Mouse (Mus musculus) duodenum, adult 2 months (tissue): ENCODE measurements around the gene Atat1. TPM values are rescaled to one million over a fixed set of nuclear protein-coding genes. Genes with fewer than 3 reads are reported as not detected.

ENCODE experiments used
- polyA plus RNA-seq: library from polyadenylated mRNA; depleted of rRNA; stranded (reverse); fragments of >200 nt; gene quantifications from 2 replicates; pipeline ENCODE4 v1.2.3, GENCODE M21; 2012; ENCODE audit warnings: low replicate concordance; rRNA removed

The Atat1 gene
- polyA plus RNA-seq, result 47.1 and 64.0 TPM in 2 replicates

GRCm38 (mm10) chr17:35909919-35910369, at the start of gene Atat1:
TSS of gene Atat1 (minus strand) at chr17:35910075.

GRCm38 (mm10) chr17:35916297-35917142, 6.6 kb upstream of the Atat1 start, which contains the start of the genes Mrps18b and Ppp1r10:
TSS of gene Mrps18b (minus strand) at chr17:35916389.
TSS of gene Ppp1r10 (plus strand) at chr17:35916434.

DNA sequence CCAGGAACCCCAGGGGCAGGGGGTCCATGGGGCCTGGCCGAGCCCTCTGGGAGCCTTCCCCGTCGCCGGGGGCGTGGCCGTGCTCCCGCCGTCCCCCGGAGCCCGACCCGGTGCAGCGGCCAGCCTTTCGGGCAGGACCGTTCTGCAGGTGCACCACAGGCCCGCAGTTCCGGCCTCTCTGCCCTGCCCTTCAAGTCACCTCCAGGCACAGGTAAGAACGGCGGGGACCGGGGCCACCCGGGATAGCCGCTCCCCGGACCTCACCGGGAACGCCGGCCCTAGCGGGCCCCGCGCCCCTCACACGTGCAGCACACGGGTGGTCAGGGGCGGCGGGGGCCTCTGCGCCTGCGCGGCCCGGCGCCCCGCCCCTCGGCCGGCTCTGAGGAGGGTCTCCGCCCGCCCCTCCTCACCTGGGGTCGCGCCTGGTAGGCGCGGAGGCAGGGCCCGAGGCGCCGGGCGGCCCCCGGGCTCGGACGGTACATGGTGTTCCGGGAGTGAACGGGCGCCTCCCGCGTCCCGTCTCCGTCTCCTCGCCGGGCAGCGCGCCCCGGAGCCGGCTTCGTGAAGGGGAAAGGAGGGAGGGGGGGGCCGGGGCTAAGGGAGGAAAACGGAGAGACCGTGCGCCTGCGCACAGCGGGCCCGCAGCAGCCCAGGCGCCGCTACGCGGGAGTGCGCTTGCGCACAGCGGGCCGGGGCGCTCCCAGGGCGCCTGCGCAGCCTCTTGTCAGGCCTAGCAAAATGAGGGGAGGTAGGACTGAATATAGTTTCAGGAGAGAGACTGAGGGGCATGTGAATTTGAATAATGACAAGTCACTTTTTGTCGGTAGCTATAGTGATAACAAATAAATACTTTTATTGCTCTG, 12.9 kb downstream of the Atat1 start, which contains the start of gene 2310061I04Rik:
2310061I04Rik (minus strand) TSS at position 651 of the 863 bp plus-strand sequence.

GRCm38 (mm10) chr17:35879245-35880057, 30.4 kb downstream of the Atat1 start, which contains the start of gene Dhx16:
TSS of gene Dhx16 (plus strand) at chr17:35879819.

DNA sequence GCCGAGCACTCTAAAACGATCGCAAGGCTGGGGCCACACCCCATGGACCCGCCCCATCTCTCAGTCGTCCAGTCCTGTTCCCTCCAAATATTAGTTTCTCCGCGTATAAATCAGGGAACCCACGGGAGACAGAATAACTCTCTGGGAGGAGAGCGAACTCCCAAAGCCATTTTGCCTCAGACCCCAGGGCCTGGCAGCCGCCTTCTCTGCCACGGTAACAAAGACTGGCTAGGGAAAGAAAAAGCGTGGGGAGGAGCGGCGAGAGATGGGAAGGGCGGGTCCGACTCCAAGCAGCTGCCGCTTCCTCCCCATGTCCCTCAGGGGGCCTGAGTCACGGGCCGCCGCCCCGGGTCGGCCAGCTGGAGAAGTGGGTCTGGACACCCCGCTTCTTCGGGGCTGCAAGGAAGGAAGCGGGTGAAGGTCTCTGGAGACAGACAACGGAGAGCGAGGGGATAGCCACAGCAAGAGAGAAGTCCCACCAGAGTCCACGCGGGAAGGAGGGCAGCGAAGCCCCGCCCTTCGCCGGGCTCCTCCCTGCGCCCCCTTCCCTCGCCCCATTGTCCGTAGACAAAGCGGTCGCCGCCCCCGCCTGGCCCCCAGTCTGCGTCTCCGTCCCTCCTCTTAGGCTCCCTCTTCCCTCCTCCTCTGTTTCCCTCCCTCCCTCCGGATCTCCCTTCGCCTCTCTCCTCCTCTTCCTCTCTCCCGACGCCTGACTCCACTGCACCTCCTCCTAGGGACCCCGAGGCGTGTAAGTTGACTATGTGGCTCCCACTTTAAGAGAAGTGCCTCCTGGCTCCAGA, 44.2 kb downstream of the Atat1 start, which contains the start of gene Ppp1r18:
Ppp1r18 (plus strand) TSS at position 113 of the 800 bp plus-strand sequence.

GRCm38 (mm10) chr17:35861198-35861857, 48.5 kb downstream of the Atat1 start, which contains the start of gene Nrm:
TSS of gene Nrm (plus strand) at chr17:35861318.

Other genes with a start within 250 kb of the Atat1 start
- 32.7 and 37.8 TPM in 2 replicates for gene Vars2, start 242.5 kb downstream of the Atat1 start, polyA plus RNA-seq
- gene Gtf2h4, start 236.3 kb downstream of the Atat1 start, polyA plus RNA-seq, result 14.5 and 14.8 TPM in 2 replicates
- gene Ddr1, start 205.5 kb downstream of the Atat1 start, polyA plus RNA-seq, result 63.7 and 75.5 TPM in 2 replicates
- 20.3 and 22.3 TPM in 2 replicates for gene Ier3, start 88.4 kb downstream of the Atat1 start, polyA plus RNA-seq
- 39.8 and 40.1 TPM in 2 replicates for gene Flot1, start 86.8 kb downstream of the Atat1 start, polyA plus RNA-seq
- gene Tubb5, start 71.8 kb downstream of the Atat1 start, polyA plus RNA-seq, result 105 and 114 TPM in 2 replicates
- gene Mdc1, start 68.6 kb downstream of the Atat1 start, polyA plus RNA-seq, result 1.4 and 3.0 TPM in 2 replicates
- 13.6 and 21.1 TPM in 2 replicates for gene Nrm, start 48.8 kb downstream of the Atat1 start, polyA plus RNA-seq
- gene Ppp1r18, start 44.5 kb downstream of the Atat1 start, polyA plus RNA-seq, result 16.2 and 25.7 TPM in 2 replicates
- 36.5 and 59.4 TPM in 2 replicates for gene Dhx16, start 30.3 kb downstream of the Atat1 start, polyA plus RNA-seq
- gene 2310061I04Rik, start 12.6 kb downstream of the Atat1 start, polyA plus RNA-seq, result 180 and 283 TPM in 2 replicates
- gene Mrps18b, start 6.3 kb upstream of the Atat1 start, polyA plus RNA-seq, result 74.3 and 76.9 TPM in 2 replicates
- 25.8 and 36.2 TPM in 2 replicates for gene Ppp1r10, start 6.4 kb upstream of the Atat1 start, polyA plus RNA-seq
- gene Abcf1, start 59.7 kb upstream of the Atat1 start, polyA plus RNA-seq, result 60.3 and 89.7 TPM in 2 replicates
- 17.2 and 34.2 TPM in 2 replicates for gene Gnl1, start 69.8 kb upstream of the Atat1 start, polyA plus RNA-seq
- gene Prr3, start 70.2 kb upstream of the Atat1 start, polyA plus RNA-seq, result 8.2 and 8.5 TPM in 2 replicates
- 1.2 and 1.9 TPM in 2 replicates for gene H2-T24, start 110.5 kb upstream of the Atat1 start, polyA plus RNA-seq
- 247 and 672 TPM in 2 replicates for gene H2-T23, start 122.8 kb upstream of the Atat1 start, polyA plus RNA-seq
- 22.4 and 45.9 TPM in 2 replicates for gene H2-T22, start 132.7 kb upstream of the Atat1 start, polyA plus RNA-seq
- not detected in 2 replicates for gene Gm6034, start 132.9 kb upstream of the Atat1 start, polyA plus RNA-seq
- gene Gm11127, start 148.3 kb upstream of the Atat1 start, polyA plus RNA-seq, result 46.7 and 279 TPM in 2 replicates
- 0.06 TPM in 2 replicates for gene Gm19684, start 211.6 kb upstream of the Atat1 start, polyA plus RNA-seq
- gene Gm7030, start 219.3 kb upstream of the Atat1 start, polyA plus RNA-seq, result 12.6 and 15.9 TPM in 2 replicates